Mouse (Mus musculus): Measurements from ENCODE around the gene Fbxo6.

DNA sequence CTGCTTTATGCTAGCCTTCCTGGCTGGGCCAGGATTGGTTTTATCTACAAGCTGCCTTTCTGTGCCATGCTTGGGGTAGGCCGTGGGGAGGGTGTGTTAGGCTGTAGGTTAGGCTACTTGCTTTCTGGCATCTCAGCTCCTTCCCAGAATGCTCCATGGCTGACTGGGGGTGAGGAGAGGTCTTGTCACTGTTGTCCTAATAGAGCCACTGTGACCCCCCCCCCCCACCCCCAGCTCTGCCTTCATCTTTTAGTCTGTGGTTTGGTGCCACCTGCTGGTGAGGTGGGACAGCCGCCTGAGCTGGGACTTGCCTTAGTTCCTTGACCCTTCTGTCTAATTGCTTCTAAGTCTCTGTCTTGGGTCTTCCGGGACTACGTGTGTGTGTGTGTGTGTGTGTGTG is 15.0 kb upstream of the Fbxo6 start:
- peak; percentile 17 for TF ChIP-seq CTCF (IDR thresholded peaks at IDR 0.05; ENCODE audit: control insufficient read depth, insufficient read depth, insufficient read length)
- no peak for TF ChIP-seq USF1 (IDR thresholded peaks at IDR 0.05; ENCODE audit: low read depth)
